Mouse (Mus musculus) liver, embryonic 14.5 days (tissue): Measurements from ENCODE around the gene Arf5. TPM values are rescaled to one million over a fixed set of nuclear protein-coding genes. Genes with fewer than 3 reads are reported as not detected.

Experiments
- ATAC-seq: fragments of 200-750 bp; cut with Nextera tagmentation; 2 replicates; pipeline ENCODE4 v1.8.0; 2017; ENCODE audit warnings: moderate number of reproducible peaks, mild to moderate bottlenecking, moderate library complexity; ENCODE audit not compliant: insufficient read depth
- DNase-seq, 3 experiments: peaks; one replicate each; pipeline ENCODE4 v3.0.0-alpha.2; 2012 to 2013; ENCODE audit warnings: low read depth in 3 of 3, low spot score in 3 of 3
- H3K27ac ChIP-seq: fragments of 300-500 bp; sonication (generic); 2 replicates; pipeline ENCODE4 v1.5.1; 2014; ENCODE audit warnings: moderate library complexity, mild to moderate bottlenecking, control low read depth, inconsistent platforms
- H3K27me3 ChIP-seq: fragments of 300-500 bp; sonication (generic); 2 replicates; pipeline ENCODE4 v1.6.1; 2014; ENCODE audit warnings: mild to moderate bottlenecking, low read length, moderate library complexity; ENCODE audit not compliant: control insufficient read depth, insufficient read depth
- H3K36me3 ChIP-seq: fragments of 300-500 bp; sonication (generic); replicated peaks from 2 replicates; pipeline ENCODE4 v1.6.1; 2014; ENCODE audit warnings: low read depth; ENCODE audit not compliant: control insufficient read depth, insufficient read depth
- H3K4me1 ChIP-seq, 2 experiments: fragments of 200-500 bp in 1 of 2; fragments of 300-500 bp in 1 of 2; sonication (generic) in 1 of 2; replicated peaks; 2 replicates each; pipeline ENCODE4 v1.6.1; 2012 to 2014; ENCODE audit warnings: antibody characterized with exemption in 1 of 2, inconsistent platforms in 1 of 2, low read length in 1 of 2; ENCODE audit not compliant: control insufficient read depth in 2 of 2, insufficient read depth in 2 of 2
- H3K4me2 ChIP-seq: fragments of 300-500 bp; sonication (generic); 2 replicates; pipeline ENCODE4 v1.6.1; 2014; ENCODE audit warnings: low read depth, mild to moderate bottlenecking, control low read depth, moderate library complexity
- H3K4me3 ChIP-seq, 2 experiments: fragments of 200-500 bp in 1 of 2; fragments of 300-500 bp in 1 of 2; sonication (generic) in 1 of 2; 2 replicates each; pipeline ENCODE4 v1.5.1; 2012 to 2014; ENCODE audit warnings: low read depth in 2 of 2, low read length in 2 of 2, mild to moderate bottlenecking in 2 of 2, control low read depth in 1 of 2, inconsistent platforms in 1 of 2, moderate library complexity in 1 of 2; ENCODE audit not compliant: insufficient read depth in 1 of 2
- H3K9ac ChIP-seq: fragments of 300-500 bp; sonication (generic); replicated peaks from 2 replicates; pipeline ENCODE4 v1.6.1; 2014; ENCODE audit warnings: mild to moderate bottlenecking, control low read depth, moderate library complexity
- H3K9me3 ChIP-seq: fragments of 300-500 bp; sonication (generic); 2 replicates; pipeline ENCODE4 v1.6.1; 2016; ENCODE audit warnings: low read length, mixed read lengths; ENCODE audit not compliant: control insufficient read depth
- CTCF ChIP-seq: IDR thresholded peaks from 2 replicates; pipeline ENCODE4 v1.5.1; 2016; ENCODE audit warnings: antibody characterized with exemption, low read depth, control low read depth
- EP300 ChIP-seq: IDR thresholded peaks from 2 replicates; pipeline ENCODE4 v1.6.1; 2016; ENCODE audit warnings: antibody characterized with exemption, low read depth
- WGBS: fragments of 180-500 bp; shearing (Covaris S2); extraction: QIAGEN DNeasy Blood & Tissue Kit; methylation state at CpG from one replicate; pipeline ENCODE4 v1.1.7; 2014; ENCODE audit not compliant: insufficient replicate concordance; 5-methylcytosine and 5-hydroxymethylcytosine counted together
- polyA plus RNA-seq, 2 experiments: library from polyadenylated mRNA; depleted of rRNA in 1 of 2; stranded (reverse) in 1 of 2; unstranded in 1 of 2; fragments of >200 nt; fragmentation: Nextera tagmentation in 1 of 2; extraction: Ambion mirVana in 1 of 2; gene quantifications; 2 replicates each; pipeline versions ENCODE4 v1.2.1 to v1.2.3; 2012 to 2014

The Arf5 gene
- polyA plus RNA-seq, 2 experiments = 299 to 383 TPM

GRCm38 (mm10) chr6:28431538-28431855 is 8.1 kb downstream of the Arf5 start:
- 39% methylated on average over 6 of the region's 6 CpGs for WGBS
- H3K9me3 ChIP-seq = no peaks in the 10 kb centered on the region
- H3K27me3 ChIP-seq = no peaks in the 10 kb centered on the region; the same call in 1 of the 2 replicates
- H3K9ac ChIP-seq = no peak overlapping the region
- DNase-seq (no peak), ATAC-seq (peak; percentile 66)
- TF ChIP-seq CTCF (no peak), EP300 (0 out of 2 replicates have a peak, but pooled peaks have one; percentile 19)
- peak overlapping the region; percentile 27 to 39; a peak in 2 of 4 replicates for H3K4me3 ChIP-seq
- H3K27ac ChIP-seq = no peak overlapping the region
- peaks cover 8% of the 10 kb centered on the region in 2 experiments for H3K4me1 ChIP-seq
- H3K36me3 ChIP-seq = peaks cover 8% of the 10 kb centered on the region
- H3K4me2 ChIP-seq = peak overlapping the region; percentile 48

DNA sequence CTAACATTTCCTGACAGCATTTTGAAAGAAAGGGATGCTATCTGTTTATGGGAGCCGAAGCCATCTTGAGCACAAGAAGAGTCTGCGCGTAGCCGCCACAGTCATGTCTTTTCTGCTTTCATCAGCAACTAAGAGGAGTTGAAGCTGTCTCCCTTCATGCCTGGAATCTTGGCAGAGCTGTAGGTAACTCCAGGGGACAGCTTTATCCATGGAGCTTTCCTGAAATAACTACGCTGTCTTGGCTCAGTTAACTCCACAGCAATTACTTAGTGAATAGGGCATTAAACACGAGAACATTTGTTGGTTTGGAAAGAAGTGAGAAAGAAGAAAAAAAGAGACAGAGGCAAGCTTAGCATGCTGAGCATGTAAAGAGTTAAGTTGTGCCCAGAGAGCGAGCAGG is 24.6 kb downstream of the Arf5 start:
- WGBS = 70% methylated on average over 7 of the region's 7 CpGs
- Histone ChIP-seq H3K27ac (no peak overlapping the region), H3K9ac (no peak overlapping the region), H3K4me2 (no peak overlapping the region), H3K4me3 (no peak overlapping the region), H3K36me3 (no peaks in the 10 kb centered on the region), H3K4me1 (no peaks in the 10 kb centered on the region), H3K9me3 (no peaks in the 10 kb centered on the region), H3K27me3 (peaks cover 22% of the 10 kb centered on the region)
- ATAC-seq (no peak), DNase-seq (no peak)
- TF ChIP-seq CTCF (no peak), EP300 (no peak)

GRCm38 (mm10) chr6:28449253-28449652 is 25.9 kb downstream of the Arf5 start, which contains the start of gene Pax4:
Gene Pax4 (minus strand): TSS chr6:28449353.
- Histone ChIP-seq H3K36me3 (no peaks in the 10 kb centered on the region), H3K27me3 (peaks cover 22% of the 10 kb centered on the region), H3K9ac (no peak within 1 kb of the TSS), H3K4me2 (no peak within 1 kb of the TSS), H3K9me3 (no peaks in the 10 kb centered on the region), H3K4me1 (no peaks in the 10 kb centered on the region), H3K27ac (no peak within 1 kb of the TSS), H3K4me3 (no peak within 1 kb of the TSS)
- DNase-seq = no peak
- no peak for ATAC-seq
- WGBS = 70% methylated on average over 2 of the region's 2 CpGs
- TF ChIP-seq EP300 = no peak
- TF ChIP-seq CTCF = no peak

DNA sequence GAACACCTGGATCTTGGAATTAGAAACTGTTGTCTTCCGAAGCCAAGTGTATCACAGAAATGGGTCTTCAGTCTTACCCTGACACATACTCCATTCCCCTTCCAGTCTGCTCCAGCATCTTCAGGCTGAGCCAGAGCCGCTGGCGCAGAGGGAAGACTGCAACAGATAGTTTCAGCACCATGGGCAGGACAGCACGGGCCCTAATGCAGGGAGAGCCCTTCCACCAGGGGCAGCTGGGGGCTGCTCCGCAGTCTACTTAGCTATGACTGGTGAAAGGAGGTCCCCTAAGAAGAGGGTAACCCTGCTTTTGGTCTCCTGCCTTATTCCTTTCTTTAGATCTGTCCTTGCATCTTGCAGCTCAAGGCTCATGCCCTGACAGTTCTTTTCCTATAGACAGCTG is 27.1 kb downstream of the Arf5 start:
- WGBS = 9% methylated on average over 5 of the region's 5 CpGs
- no peak overlapping the region for H3K4me2 ChIP-seq
- no peaks in the 10 kb centered on the region for H3K4me1 ChIP-seq
- H3K36me3 ChIP-seq = no peaks in the 10 kb centered on the region
- no peak overlapping the region for H3K4me3 ChIP-seq
- no peak overlapping the region for H3K27ac ChIP-seq
- DNase-seq = no peak
- no peak overlapping the region for H3K9ac ChIP-seq
- no peak for ATAC-seq
- H3K9me3 ChIP-seq = no peaks in the 10 kb centered on the region
- H3K27me3 ChIP-seq = peaks cover 22% of the 10 kb centered on the region
- TF ChIP-seq CTCF = no peak
- no peak for TF ChIP-seq EP300

DNA sequence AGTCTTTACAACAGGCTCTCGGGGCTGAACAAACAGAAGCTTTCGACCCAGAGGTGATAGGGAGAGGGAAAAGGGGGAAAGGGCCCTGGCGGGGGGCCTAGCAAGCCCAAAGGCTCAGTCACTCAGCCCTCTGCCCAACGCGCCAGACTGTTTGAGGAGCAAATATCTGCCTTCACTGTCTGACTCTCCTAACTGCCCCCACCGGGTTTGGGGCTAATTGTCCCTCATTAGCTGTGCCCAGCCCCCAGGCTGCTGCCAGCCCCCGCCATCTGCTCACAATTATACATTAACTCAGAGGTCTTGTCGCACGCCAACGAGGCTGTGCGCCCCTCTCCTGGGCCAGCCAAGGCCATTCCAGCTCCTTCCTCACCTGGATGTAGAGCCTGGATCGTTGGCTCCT is 27.6 kb downstream of the Arf5 start:
- Histone ChIP-seq H3K4me2 (no peak overlapping the region), H3K9ac (no peak overlapping the region), H3K4me1 (no peaks in the 10 kb centered on the region), H3K36me3 (no peaks in the 10 kb centered on the region), H3K4me3 (no peak overlapping the region), H3K27ac (no peak overlapping the region), H3K9me3 (no peaks in the 10 kb centered on the region), H3K27me3 (peaks cover 22% of the 10 kb centered on the region)
- no peak for TF ChIP-seq EP300
- no peak for TF ChIP-seq CTCF
- DNase-seq (no peak), ATAC-seq (no peak)
- 5% methylated on average over 12 of the region's 12 CpGs for WGBS

DNA sequence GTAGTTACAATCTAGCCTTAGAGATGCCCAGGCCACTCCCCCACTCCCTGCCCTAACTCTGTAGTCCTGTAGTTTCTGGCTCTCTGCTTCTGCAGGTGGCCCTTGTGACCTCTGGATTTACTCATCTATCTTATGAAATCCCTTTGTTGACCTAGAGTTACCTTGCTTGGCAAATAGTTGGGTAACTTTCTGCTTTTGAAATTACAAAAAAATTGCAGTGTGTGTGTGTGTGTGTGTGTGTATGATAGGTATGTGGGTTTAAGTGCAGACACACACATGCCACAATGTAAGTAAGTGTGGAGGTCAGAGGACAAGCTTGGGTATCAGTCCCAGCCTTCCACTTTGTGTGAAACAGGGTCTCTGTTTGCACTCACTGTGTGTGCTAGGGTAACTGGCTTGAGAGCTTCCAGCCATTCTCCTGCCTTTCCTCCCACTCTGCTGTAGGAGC is 35.9 kb downstream of the Arf5 start:
- no peak for TF ChIP-seq EP300
- no peak for TF ChIP-seq CTCF
- no peaks in the 10 kb centered on the region for H3K36me3 ChIP-seq
- H3K27ac ChIP-seq = no peak overlapping the region
- no peaks in the 10 kb centered on the region for H3K27me3 ChIP-seq
- H3K9me3 ChIP-seq = no peaks in the 10 kb centered on the region
- DNase-seq (no peak), ATAC-seq (peak; percentile 84)
- H3K9ac ChIP-seq = no peak overlapping the region
- H3K4me2 ChIP-seq = no peak overlapping the region
- H3K4me3 ChIP-seq = no peak overlapping the region
- peaks cover 0 to 5% of the 10 kb centered on the region in 2 experiments; a peak in 1 of 4 replicates for H3K4me1 ChIP-seq
